Mouse (Mus musculus) kidney, postnatal 0 days (tissue): Measurements from ENCODE around the gene Fxyd6. TPM values are rescaled to one million over a fixed set of nuclear protein-coding genes. Genes with fewer than 3 reads are reported as not detected.

Experiments used
- ATAC-seq: fragments of 200-750 bp; cut with Nextera tagmentation; replicated peaks from 2 replicates; pipeline ENCODE4 v1.8.0; 2017; ENCODE audit warnings: low read depth, moderate number of reproducible peaks, moderate TSS enrichment, moderate library complexity; ENCODE audit not compliant: low FRiP score
- DNase-seq: peaks from one replicate; pipeline ENCODE4 v3.0.0-alpha.2; 2016; ENCODE audit warnings: low spot score
- H3K27ac ChIP-seq: fragments of 300-500 bp; sonication (generic); 2 replicates; pipeline ENCODE4 v1.5.1; 2014; ENCODE audit warnings: mild to moderate bottlenecking
- H3K27me3 ChIP-seq: fragments of 300-500 bp; sonication (generic); 2 replicates; pipeline ENCODE4 v1.6.1; 2014; ENCODE audit warnings: low read length, mixed read lengths; ENCODE audit not compliant: insufficient read depth
- H3K36me3 ChIP-seq: fragments of 300-500 bp; sonication (generic); 2 replicates; pipeline ENCODE4 v1.6.1; 2014; ENCODE audit warnings: low read length, mixed read lengths; ENCODE audit not compliant: insufficient read depth
- H3K4me1 ChIP-seq: fragments of 300-500 bp; sonication (generic); replicated peaks from 2 replicates; pipeline ENCODE4 v1.6.1; 2014; ENCODE audit warnings: antibody characterized with exemption, low read length, mixed read lengths; ENCODE audit not compliant: insufficient read depth
- H3K4me2 ChIP-seq: fragments of 300-500 bp; sonication (generic); 2 replicates; pipeline ENCODE4 v1.6.1; 2014; ENCODE audit warnings: mild to moderate bottlenecking, low read length, moderate library complexity, mixed read lengths
- H3K4me3 ChIP-seq: fragments of 300-500 bp; sonication (generic); replicated peaks from 2 replicates; pipeline ENCODE4 v1.5.1; 2014; ENCODE audit warnings: low read depth, low read length
- H3K9ac ChIP-seq: fragments of 300-500 bp; sonication (generic); 2 replicates; pipeline ENCODE4 v1.6.1; 2014; ENCODE audit warnings: low read depth, low read length
- H3K9me3 ChIP-seq: fragments of 300-500 bp; sonication (generic); replicated peaks from 2 replicates; pipeline ENCODE4 v1.6.1; 2016; ENCODE audit warnings: low read length, inconsistent platforms, mixed read lengths
- CTCF ChIP-seq: IDR thresholded peaks from 2 replicates; pipeline ENCODE4 v1.5.1; 2016; ENCODE audit warnings: antibody characterized with exemption, low read depth, mild to moderate bottlenecking, moderate library complexity
- WGBS: fragments of 180-500 bp; shearing (Covaris S2); extraction: QIAGEN DNeasy Blood & Tissue Kit; methylation state at CpG from one replicate; pipeline ENCODE4 v1.1.7; 2014; 5-methylcytosine and 5-hydroxymethylcytosine counted together
- polyA plus RNA-seq: library from polyadenylated mRNA; unstranded; fragments of >200 nt; fragmentation: Nextera tagmentation; extraction: Ambion mirVana; gene quantifications from 2 replicates; pipeline ENCODE4 v1.2.1, GENCODE M21; 2015

Gene Fxyd6
- polyA plus RNA-seq, 1 experiment from 2014 or later, result 141 TPM

DNA sequence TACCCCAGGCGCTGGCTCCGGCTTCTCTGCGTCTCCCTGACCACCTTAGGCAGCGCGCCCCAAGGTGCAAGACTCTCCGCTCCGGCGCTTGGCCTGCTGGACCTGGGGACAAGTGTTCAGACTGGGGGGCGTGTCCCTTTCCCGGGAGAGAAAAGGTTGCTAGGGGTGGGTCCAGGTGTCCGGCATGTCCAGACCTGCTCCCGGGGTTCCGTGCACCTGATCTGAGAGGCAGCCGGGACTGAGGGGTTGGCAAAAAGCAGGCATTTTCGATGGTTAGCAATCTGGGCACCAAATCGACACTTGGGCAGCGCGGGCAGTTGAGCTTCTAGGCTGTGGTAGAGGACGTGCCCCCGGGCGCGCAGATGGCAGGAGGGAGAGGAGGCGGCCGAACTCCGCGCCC is 61.2 kb downstream of the Fxyd6 start:
- peaks cover 43% of the 10 kb centered on the region for H3K27me3 ChIP-seq
- 1% methylated on average over 26 of the region's 26 CpGs for WGBS

GRCm38 (mm10) chr9:45432639-45433038 is 62.7 kb downstream of the Fxyd6 start:
- no peak for ATAC-seq
- Histone ChIP-seq H3K4me3 (no peak overlapping the region), H3K4me1 (peaks cover 9% of the 10 kb centered on the region), H3K9ac (no peak overlapping the region), H3K4me2 (no peak overlapping the region), H3K27ac (no peak overlapping the region), H3K27me3 (peaks cover 43% of the 10 kb centered on the region), H3K9me3 (no peaks in the 10 kb centered on the region), H3K36me3 (no peaks in the 10 kb centered on the region)
- WGBS, result 75% methylated on average over 12 of the region's 12 CpGs
- DNase-seq, result no peak
- TF ChIP-seq CTCF, result no peak

More for the DNA sequence above, 61.2 kb downstream of the Fxyd6 start:
- H3K36me3 ChIP-seq, result no peaks in the 10 kb centered on the region
- peaks cover 9% of the 10 kb centered on the region for H3K4me1 ChIP-seq
- DNase-seq, result no peak
- H3K9me3 ChIP-seq, result no peaks in the 10 kb centered on the region
- H3K9ac ChIP-seq, result no peak overlapping the region
- TF ChIP-seq CTCF, result no peak
- H3K27ac ChIP-seq, result no peak overlapping the region
- H3K4me2 ChIP-seq, result peak overlapping the region; percentile 53
- 0 out of 2 replicates have a peak, but pooled peaks have one; percentile 36 for ATAC-seq
- peak overlapping the region; percentile 26 for H3K4me3 ChIP-seq

GRCm38 (mm10) chr9:45433119-45433518 is 63.1 kb downstream of the Fxyd6 start:
- Histone ChIP-seq H3K4me1 (peaks cover 9% of the 10 kb centered on the region), H3K27me3 (peaks cover 43% of the 10 kb centered on the region), H3K4me3 (no peak overlapping the region), H3K4me2 (no peak overlapping the region), H3K9ac (no peak overlapping the region), H3K27ac (no peak overlapping the region), H3K36me3 (no peaks in the 10 kb centered on the region), H3K9me3 (no peaks in the 10 kb centered on the region)
- WGBS, result 79% methylated on average over 9 of the region's 9 CpGs
- TF ChIP-seq CTCF, result no peak
- no peak for DNase-seq
- ATAC-seq, result no peak

DNA sequence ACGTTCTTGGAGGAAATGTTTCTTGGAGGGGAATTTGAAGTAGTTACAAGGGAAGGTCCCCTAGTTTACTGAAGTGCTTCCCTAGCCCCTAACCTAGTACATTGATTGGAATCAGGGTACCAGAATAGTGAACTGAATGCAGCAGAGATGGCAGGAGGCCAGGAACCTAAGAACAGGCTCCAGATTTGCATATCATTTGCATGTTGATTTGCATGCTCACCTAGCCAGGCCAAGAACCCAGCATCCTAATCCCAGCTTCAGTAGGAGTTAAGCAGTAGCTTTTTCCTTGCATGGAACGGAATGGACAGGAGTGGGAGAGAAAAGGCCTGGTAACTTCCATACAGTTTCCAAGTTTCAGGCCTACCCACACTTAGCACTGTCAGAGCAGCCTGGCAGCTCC is 64.2 kb downstream of the Fxyd6 start:
- DNase-seq (no peak), ATAC-seq (no peak)
- peaks cover 37% of the 10 kb centered on the region for H3K27me3 ChIP-seq
- H3K9me3 ChIP-seq, result no peaks in the 10 kb centered on the region
- peaks cover 9% of the 10 kb centered on the region for H3K4me1 ChIP-seq
- H3K9ac ChIP-seq, result no peak overlapping the region
- no peak overlapping the region for H3K4me3 ChIP-seq
- H3K4me2 ChIP-seq, result no peak overlapping the region
- no peak for TF ChIP-seq CTCF
- H3K36me3 ChIP-seq, result no peaks in the 10 kb centered on the region
- WGBS, result 78% methylated on average over 2 of the region's 2 CpGs
- H3K27ac ChIP-seq, result no peak overlapping the region

GRCm38 (mm10) chr9:45439025-45439424 is 69.0 kb downstream of the Fxyd6 start:
- Histone ChIP-seq H3K27ac (no peak overlapping the region), H3K4me1 (no peaks in the 10 kb centered on the region), H3K9me3 (no peaks in the 10 kb centered on the region), H3K4me3 (no peak overlapping the region), H3K36me3 (no peaks in the 10 kb centered on the region), H3K27me3 (no peaks in the 10 kb centered on the region; the same call in 1 of the 2 replicates), H3K9ac (no peak overlapping the region), H3K4me2 (no peak overlapping the region)
- DNase-seq, result no peak
- 74% methylated on average over 4 of the region's 4 CpGs for WGBS
- no peak for TF ChIP-seq CTCF
- ATAC-seq, result no peak

DNA sequence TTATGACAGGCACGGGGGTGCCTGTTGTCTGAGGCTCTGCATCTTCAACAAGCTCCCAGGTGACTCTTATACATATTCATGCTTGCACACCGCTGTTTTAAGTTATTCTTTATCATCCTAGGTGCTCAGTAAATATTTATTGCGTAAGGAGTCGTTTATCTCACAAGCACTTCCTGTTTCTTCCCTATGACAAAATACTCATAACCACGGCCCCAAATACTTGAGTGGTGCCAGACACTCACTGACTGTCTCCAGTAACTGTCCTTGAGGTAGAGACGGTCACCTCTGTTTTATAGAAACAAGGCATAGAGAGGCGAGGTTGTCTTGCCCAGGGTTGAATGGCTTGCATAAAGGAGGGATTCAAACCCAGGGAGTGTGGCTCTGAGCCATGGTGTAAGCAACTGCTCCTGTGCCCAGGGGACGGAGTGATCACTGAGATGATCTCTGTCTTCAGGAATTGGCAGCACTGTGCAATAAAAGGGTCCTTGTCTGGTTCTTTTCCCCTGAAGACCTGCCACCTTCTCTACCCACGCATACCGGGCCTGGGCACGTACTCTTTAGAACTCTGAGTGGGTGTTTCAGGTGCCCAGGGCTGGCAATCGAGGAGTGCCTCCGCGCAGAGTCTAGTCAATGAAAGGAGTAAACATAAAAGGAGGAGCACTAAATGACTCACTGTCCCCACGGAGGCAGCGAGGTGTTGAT is 70.2 kb downstream of the Fxyd6 start:
- Histone ChIP-seq H3K27ac (no peak overlapping the region), H3K4me3 (no peak overlapping the region), H3K4me1 (no peaks in the 10 kb centered on the region), H3K27me3 (no peaks in the 10 kb centered on the region), H3K9ac (no peak overlapping the region), H3K4me2 (no peak overlapping the region), H3K36me3 (no peaks in the 10 kb centered on the region), H3K9me3 (no peaks in the 10 kb centered on the region)
- TF ChIP-seq CTCF, result no peak
- DNase-seq, result no peak
- ATAC-seq, result no peak
- 74% methylated on average over 16 of the region's 16 CpGs for WGBS

- no peak overlapping the region for H3K4me3 ChIP-seq
- H3K4me2 ChIP-seq, result no peak overlapping the region
- H3K27me3 ChIP-seq, result no peaks in the 10 kb centered on the region
- WGBS, result 56% methylated on average over 5 of the region's 5 CpGs
- DNase-seq, result no peak
- no peak overlapping the region for H3K9ac ChIP-seq
- no peak overlapping the region for H3K27ac ChIP-seq
- no peak for TF ChIP-seq CTCF
- H3K9me3 ChIP-seq, result no peaks in the 10 kb centered on the region
- H3K36me3 ChIP-seq, result no peaks in the 10 kb centered on the region
- no peaks in the 10 kb centered on the region for H3K4me1 ChIP-seq
- no peak for ATAC-seq
These were observed 74.3 kb downstream of the Fxyd6 start for GRCm38 (mm10) chr9:45444251-45444798.

Other genes with a start within 250 kb of the Fxyd6 start
- gene Scn4b, start 231.8 kb upstream of the Fxyd6 start, polyA plus RNA-seq, result 4.3 and 4.6 TPM in 2 replicates
- gene BC049352, start 188.2 kb upstream of the Fxyd6 start, polyA plus RNA-seq, result 0.08 TPM in 1 of 2 replicates, not detected in the other
- 0.36 and 0.46 TPM in 2 replicates for gene Tmprss4, start 166.1 kb upstream of the Fxyd6 start, polyA plus RNA-seq
- gene Il10ra, start 101.0 kb upstream of the Fxyd6 start, polyA plus RNA-seq, result 0.70 and 1.1 TPM in 2 replicates
- 0.46 and 0.76 TPM in 2 replicates for gene Tmprss13, start 51.1 kb upstream of the Fxyd6 start, polyA plus RNA-seq
- 2,817 and 2,959 TPM in 2 replicates for gene Fxyd2, start 29.5 kb downstream of the Fxyd6 start, polyA plus RNA-seq
- gene Dscaml1, start 56.4 kb downstream of the Fxyd6 start, polyA plus RNA-seq, result 0.09 and 0.24 TPM in 2 replicates